Mouse (Mus musculus) layer of hippocampus, postnatal 10 days (tissue): ENCODE measurements around the gene Ociad1. TPM values are rescaled to one million over a fixed set of nuclear protein-coding genes. Genes with fewer than 3 reads are reported as not detected.

Experiments used
- DNase-seq, 2 experiments: peaks; one replicate each; pipeline ENCODE4 v3.0.0; 2021; ENCODE audit warnings: low spot score in 2 of 2
- long read RNA-seq: library from polyadenylated mRNA; stranded (forward); transcript quantifications from one replicate; pipeline ENCODE4 v2.0.0, GENCODE M21; 2023
- total RNA-seq, 2 experiments: library from RNA; stranded (reverse); gene quantifications; 2 replicates each; pipeline ENCODE4 v1.2.3; 2021

Ociad1 gene
- 100 to 1,000 TPM; 325 to 333 TPM for total RNA-seq
- long read RNA-seq, transcript Ociad1-202 (8 exons, 1,311 nt): minor isoform, 21 of 79 reads
- long read RNA-seq, transcript Ociad1-204 (8 exons, 1,139 nt): minor isoform, 7 of 79 reads
- long read RNA-seq, transcript Ociad1-201 (9 exons, 1,523 nt): major isoform, 33 of 79 reads
- long read RNA-seq, partial matches to known transcripts: 6 of 79 reads
- long read RNA-seq, other reads (novel, unspliced or antisense): 12 of 79 reads

- peak; percentile 93 to 94 for DNase-seq
Measured at GRCm38 (mm10) chr5:73292502-73293457, at the start of gene Ociad1. Ociad1 (plus strand) TSS chr5:73292784.

GRCm38 (mm10) chr5:73244403-73244802 lies 48.2 kb upstream of the Ociad1 start:
- DNase-seq: peak; percentile 45 to 54

- no peak for DNase-seq
Measured at GRCm38 (mm10) chr5:73246414-73246813, 46.2 kb upstream of the Ociad1 start.

GRCm38 (mm10) chr5:73248211-73248610 lies 44.4 kb upstream of the Ociad1 start:
- no peak for DNase-seq

- DNase-seq: no peak
Measured at GRCm38 (mm10) chr5:73249341-73249740, 43.2 kb upstream of the Ociad1 start.

- DNase-seq: no peak
Measured at GRCm38 (mm10) chr5:73252739-73253138, 39.8 kb upstream of the Ociad1 start.

GRCm38 (mm10) chr5:73254660-73255059 lies 37.9 kb upstream of the Ociad1 start:
- DNase-seq: no peak

- peak; percentile 65 to 75 for DNase-seq
Measured at GRCm38 (mm10) chr5:73255321-73256251, 37.0 kb upstream of the Ociad1 start.

- peak; percentile 87 to 92 for DNase-seq
Measured at GRCm38 (mm10) chr5:73256352-73257065, 36.1 kb upstream of the Ociad1 start, which contains the start of gene Fryl. Fryl (minus strand) TSS chr5:73256619.

- DNase-seq: no peak
Measured at GRCm38 (mm10) chr5:73257096-73257495, 35.5 kb upstream of the Ociad1 start.

- DNase-seq: no peak
Measured at GRCm38 (mm10) chr5:73257723-73258122, 34.9 kb upstream of the Ociad1 start.

- DNase-seq: no peak
Measured at GRCm38 (mm10) chr5:73264122-73264521, 28.5 kb upstream of the Ociad1 start.

GRCm38 (mm10) chr5:73265460-73265859 lies 27.1 kb upstream of the Ociad1 start:
- DNase-seq: no peak

GRCm38 (mm10) chr5:73268636-73269213 lies 23.9 kb upstream of the Ociad1 start:
- no peak for DNase-seq

GRCm38 (mm10) chr5:73270612-73271011 lies 22.0 kb upstream of the Ociad1 start:
- no peak for DNase-seq

- no peak for DNase-seq
Measured at GRCm38 (mm10) chr5:73273171-73273570, 19.4 kb upstream of the Ociad1 start.

GRCm38 (mm10) chr5:73274941-73275340 lies 17.6 kb upstream of the Ociad1 start:
- DNase-seq: no peak

GRCm38 (mm10) chr5:73279190-73279589 lies 13.4 kb upstream of the Ociad1 start:
- no peak for DNase-seq

GRCm38 (mm10) chr5:73279732-73280566 lies 12.6 kb upstream of the Ociad1 start:
- DNase-seq: no peak
